Mouse (Mus musculus) liver, postnatal 0 days (tissue): Measurements from ENCODE around the gene Pdxk.
A peak's percentile ranks its signal among the peaks of the same experiment; 100 is the strongest.

ENCODE experiments used
- CTCF ChIP-seq: sonication (generic); IDR thresholded peaks from 2 replicates; pipeline ENCODE4 v1.5.1; 2016; ENCODE audit warnings: antibody characterized with exemption, low read depth
- EP300 ChIP-seq: IDR thresholded peaks from 2 replicates; pipeline ENCODE4 v1.6.1; 2016; ENCODE audit warnings: antibody characterized with exemption, low read depth, mild to moderate bottlenecking

GRCm38 (mm10) chr10:78487431-78488086 is 22.8 kb upstream of the Pdxk start:
- peak; percentile 96 for TF ChIP-seq CTCF
- no peak for TF ChIP-seq EP300
